Mouse (Mus musculus) stomach, embryonic 14.5 days (tissue): ENCODE measurements around the gene Lamtor2. TPM values are rescaled to one million over a fixed set of nuclear protein-coding genes. Genes with fewer than 3 reads are reported as not detected.

Source experiments
- ATAC-seq: fragments of 200-750 bp; cut with Nextera tagmentation; 2 replicates; pipeline ENCODE4 v1.8.0; 2017; ENCODE audit warnings: low read depth, moderate TSS enrichment; ENCODE audit not compliant: insufficient number of reproducible peaks, insufficient read depth, low FRiP score
- H3K27ac ChIP-seq: fragments of 300-500 bp; sonication (generic); 2 replicates; pipeline ENCODE4 v1.5.1; 2014; ENCODE audit warnings: mild to moderate bottlenecking, low read length, moderate library complexity, mixed read lengths
- H3K27me3 ChIP-seq: fragments of 300-500 bp; sonication (generic); 2 replicates; pipeline ENCODE4 v1.6.1; 2014; ENCODE audit warnings: low read length, control low read depth, mixed read lengths; ENCODE audit not compliant: control insufficient read depth, insufficient read depth
- H3K36me3 ChIP-seq: fragments of 300-500 bp; sonication (generic); 2 replicates; pipeline ENCODE4 v1.6.1; 2014; ENCODE audit warnings: mild to moderate bottlenecking, control low read depth, low read length, moderate library complexity, mixed read lengths; ENCODE audit not compliant: control insufficient read depth, insufficient read depth
- H3K4me1 ChIP-seq: fragments of 300-500 bp; sonication (generic); 2 replicates; pipeline ENCODE4 v1.6.1; 2014; ENCODE audit warnings: low read length, control low read depth, mixed read lengths; ENCODE audit not compliant: control insufficient read depth, insufficient read depth
- H3K4me2 ChIP-seq: fragments of 300-500 bp; sonication (generic); replicated peaks from 2 replicates; pipeline ENCODE4 v1.6.1; 2014; ENCODE audit warnings: low read depth, low read length, control low read depth
- H3K4me3 ChIP-seq: fragments of 300-500 bp; sonication (generic); 2 replicates; pipeline ENCODE4 v1.5.1; 2014; ENCODE audit warnings: low read depth, low read length, control low read depth
- H3K9ac ChIP-seq: fragments of 300-500 bp; sonication (generic); replicated peaks from 2 replicates; pipeline ENCODE4 v1.6.1; 2014; ENCODE audit warnings: low read depth, mild to moderate bottlenecking, control low read depth, low read length, moderate library complexity, mixed read lengths
- H3K9me3 ChIP-seq: fragments of 300-500 bp; sonication (generic); 2 replicates; pipeline ENCODE4 v1.6.1; 2016; ENCODE audit warnings: low read depth, low read length, control low read depth; ENCODE audit not compliant: control insufficient read depth
- WGBS: fragments of 180-500 bp; shearing (Covaris S2); extraction: QIAGEN DNeasy Blood & Tissue Kit; methylation state at CpG from one replicate; pipeline ENCODE4 v1.1.7; 2014; 5-methylcytosine and 5-hydroxymethylcytosine counted together
- polyA plus RNA-seq: library from polyadenylated mRNA; unstranded; fragments of >200 nt; fragmentation: Nextera tagmentation; extraction: Ambion mirVana; gene quantifications from 2 replicates; pipeline ENCODE4 v1.2.1, GENCODE M21; 2014

The Lamtor2 gene
- polyA plus RNA-seq, 1 experiment from 2014 or later: 84.8 TPM

- Histone ChIP-seq H3K27ac (no peak overlapping the region), H3K4me3 (no peak overlapping the region), H3K4me2 (no peak overlapping the region), H3K36me3 (peaks cover 15% of the 10 kb centered on the region), H3K9ac (no peak overlapping the region), H3K9me3 (no peaks in the 10 kb centered on the region), H3K4me1 (peaks cover 17% of the 10 kb centered on the region; the same call in 1 of the 2 replicates), H3K27me3 (no peaks in the 10 kb centered on the region)
- ATAC-seq: no peak
- WGBS: 84% methylated on average over 8 of the region's 8 CpGs
Measured at GRCm38 (mm10) chr3:88543174-88543573, 9.7 kb downstream of the Lamtor2 start.

- H3K9me3 ChIP-seq: no peaks in the 10 kb centered on the region
- H3K27me3 ChIP-seq: no peaks in the 10 kb centered on the region
- peaks cover 23% of the 10 kb centered on the region; the same call in 1 of the 2 replicates for H3K4me1 ChIP-seq
- H3K27ac ChIP-seq: no peak overlapping the region
- no peak overlapping the region for H3K9ac ChIP-seq
- ATAC-seq: no peak
- WGBS: 50% methylated on average over 4 of the region's 4 CpGs
- H3K4me2 ChIP-seq: no peak overlapping the region
- H3K36me3 ChIP-seq: peaks cover 22% of the 10 kb centered on the region
- H3K4me3 ChIP-seq: no peak overlapping the region
Measured at GRCm38 (mm10) chr3:88542486-88542885, 10.4 kb downstream of the Lamtor2 start.

GRCm38 (mm10) chr3:88541622-88542401 is 11.1 kb downstream of the Lamtor2 start:
- H3K4me2 ChIP-seq: no peak overlapping the region
- H3K4me1 ChIP-seq: peaks cover 29% of the 10 kb centered on the region
- H3K9me3 ChIP-seq: no peaks in the 10 kb centered on the region
- ATAC-seq: no peak
- no peak overlapping the region for H3K27ac ChIP-seq
- no peak overlapping the region for H3K9ac ChIP-seq
- H3K27me3 ChIP-seq: no peaks in the 10 kb centered on the region
- no peak overlapping the region for H3K4me3 ChIP-seq
- WGBS: 63% methylated on average over 7 of the region's 7 CpGs
- H3K36me3 ChIP-seq: peaks cover 28% of the 10 kb centered on the region

GRCm38 (mm10) chr3:88540085-88540484 is 12.8 kb downstream of the Lamtor2 start:
- Histone ChIP-seq H3K9me3 (no peaks in the 10 kb centered on the region), H3K4me1 (peaks cover 44% of the 10 kb centered on the region), H3K27ac (no peak overlapping the region), H3K4me3 (no peak overlapping the region), H3K4me2 (no peak overlapping the region), H3K27me3 (no peaks in the 10 kb centered on the region), H3K36me3 (peaks cover 39% of the 10 kb centered on the region), H3K9ac (no peak overlapping the region)
- 69% methylated on average over 5 of the region's 5 CpGs for WGBS
- ATAC-seq: no peak

- H3K4me2 ChIP-seq: no peak overlapping the region
- peaks cover 51% of the 10 kb centered on the region for H3K4me1 ChIP-seq
- no peak for ATAC-seq
- H3K4me3 ChIP-seq: no peak overlapping the region
- no peak overlapping the region for H3K27ac ChIP-seq
- 29% methylated on average over 3 of the region's 3 CpGs for WGBS
- H3K9me3 ChIP-seq: no peaks in the 10 kb centered on the region
- H3K9ac ChIP-seq: no peak overlapping the region; the same call in 1 of the 2 replicates
- H3K27me3 ChIP-seq: no peaks in the 10 kb centered on the region
- H3K36me3 ChIP-seq: peaks cover 39% of the 10 kb centered on the region
Measured at GRCm38 (mm10) chr3:88539397-88539796, 13.5 kb downstream of the Lamtor2 start.

DNA sequence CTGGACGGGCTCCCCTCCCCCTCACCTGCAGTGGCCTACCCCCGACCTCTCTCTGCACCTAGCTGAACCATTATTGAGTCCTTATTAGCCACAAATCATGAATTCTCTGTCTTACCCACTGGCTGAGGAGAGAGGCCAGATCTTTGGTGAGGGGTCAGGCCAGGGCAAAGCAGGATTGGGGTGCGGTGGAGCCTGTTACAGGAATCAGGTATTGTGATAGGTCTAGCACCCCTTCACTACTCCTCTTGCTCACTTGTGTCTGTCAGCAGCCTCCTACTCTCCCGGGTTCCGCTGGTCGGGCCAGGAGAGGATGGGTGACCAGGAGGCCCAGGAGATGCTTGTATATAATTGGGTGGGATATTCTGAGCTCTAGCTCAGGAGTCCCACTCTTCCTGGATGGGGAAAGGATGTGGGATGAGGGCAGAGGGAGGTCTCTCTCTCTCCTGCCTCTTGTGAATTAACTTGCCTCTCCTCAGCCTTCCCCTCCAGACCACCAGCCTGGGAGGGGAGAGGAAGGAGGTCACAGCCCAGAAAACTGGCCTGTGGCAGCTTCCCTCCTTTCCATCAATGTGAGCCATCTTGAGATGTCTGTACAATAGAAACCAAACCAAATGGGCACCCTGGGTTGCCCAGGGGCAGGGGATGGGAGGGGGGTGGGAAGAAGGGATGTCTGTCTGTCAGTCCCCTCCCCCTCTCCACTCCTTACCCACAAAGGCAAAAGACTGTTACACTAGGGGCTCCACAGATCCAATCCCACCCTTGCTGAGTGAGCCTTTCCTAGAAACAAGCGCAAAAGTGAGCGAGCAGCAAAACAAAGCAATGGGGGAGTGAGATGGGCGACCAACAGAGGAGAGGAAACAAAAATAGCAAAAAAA is 14.4 kb downstream of the Lamtor2 start:
- H3K36me3 ChIP-seq: peaks cover 39% of the 10 kb centered on the region
- no peaks in the 10 kb centered on the region for H3K27me3 ChIP-seq
- 50% methylated on average over 9 of the region's 9 CpGs for WGBS
- H3K27ac ChIP-seq: no peak overlapping the region
- H3K4me1 ChIP-seq: peaks cover 54% of the 10 kb centered on the region
- no peak overlapping the region for H3K4me2 ChIP-seq
- no peak overlapping the region for H3K4me3 ChIP-seq
- no peaks in the 10 kb centered on the region for H3K9me3 ChIP-seq
- H3K9ac ChIP-seq: 0 out of 2 replicates have a peak overlapping the region, but pooled peaks have one; percentile 7
- no peak for ATAC-seq

GRCm38 (mm10) chr3:88537146-88537545 is 15.7 kb downstream of the Lamtor2 start:
- H3K36me3 ChIP-seq: peaks cover 39% of the 10 kb centered on the region

GRCm38 (mm10) chr3:88536103-88536930 is 16.6 kb downstream of the Lamtor2 start:
- WGBS: 5% methylated on average over 64 of the region's 64 CpGs

More at GRCm38 (mm10) chr3:88537146-88537545, 15.7 kb downstream of the Lamtor2 start:
- H3K4me1 ChIP-seq: peaks cover 54% of the 10 kb centered on the region
- ATAC-seq: no peak
- H3K9ac ChIP-seq: no peak overlapping the region
- H3K4me3 ChIP-seq: no peak overlapping the region
- no peaks in the 10 kb centered on the region for H3K27me3 ChIP-seq
- H3K4me2 ChIP-seq: peak overlapping the region; percentile 74; the same call in 1 of the 2 replicates
- no peaks in the 10 kb centered on the region for H3K9me3 ChIP-seq
- H3K27ac ChIP-seq: no peak overlapping the region
- WGBS: 71% methylated on average over 6 of the region's 6 CpGs

More at GRCm38 (mm10) chr3:88536103-88536930, 16.6 kb downstream of the Lamtor2 start:
- peak; percentile 34; the same call in 1 of the 2 replicates for ATAC-seq
- Histone ChIP-seq H3K36me3 (peaks cover 39% of the 10 kb centered on the region), H3K4me3 (peak overlapping the region; percentile 6), H3K9me3 (no peaks in the 10 kb centered on the region), H3K9ac (peak overlapping the region; percentile 25; the same call in 1 of the 2 replicates), H3K27me3 (no peaks in the 10 kb centered on the region), H3K4me1 (peaks cover 54% of the 10 kb centered on the region), H3K27ac (peak overlapping the region; percentile 58), H3K4me2 (peak overlapping the region; percentile 74)
